Mouse (Mus musculus) thymus, adult 2 months (tissue): ENCODE measurements around the gene Txnrd2. TPM values are rescaled to one million over a fixed set of nuclear protein-coding genes. Genes with fewer than 3 reads are reported as not detected.

ENCODE experiments used
- DNase-seq: peaks from one replicate; pipeline ENCODE4 v3.0.0; 2021
- H3K27ac ChIP-seq: fragments of 200-500 bp; 2 replicates; pipeline ENCODE4 v1.5.1; 2012; ENCODE audit warnings: low read length, control low read depth; ENCODE audit not compliant: control insufficient read depth, insufficient read depth
- H3K27me3 ChIP-seq: fragments of 200-500 bp; 2 replicates; pipeline ENCODE4 v1.6.1; 2012; ENCODE audit warnings: mild to moderate bottlenecking, low read length, moderate library complexity, mixed read lengths; ENCODE audit not compliant: control insufficient read depth, insufficient read depth
- H3K36me3 ChIP-seq: fragments of 200-500 bp; 2 replicates; pipeline ENCODE4 v1.6.1; 2012; ENCODE audit warnings: mild to moderate bottlenecking, low read length, moderate library complexity; ENCODE audit not compliant: control insufficient read depth, insufficient read depth
- H3K4me1 ChIP-seq: fragments of 200-500 bp; replicated peaks from 2 replicates; pipeline ENCODE4 v1.6.1; 2012; ENCODE audit warnings: low read length; ENCODE audit not compliant: control insufficient read depth, insufficient read depth
- H3K4me3 ChIP-seq: fragments of 200-500 bp; 2 replicates; pipeline ENCODE4 v1.5.1; 2012; ENCODE audit warnings: mild to moderate bottlenecking, low read length, control low read depth, moderate library complexity; ENCODE audit not compliant: control insufficient read depth, insufficient read depth
- CTCF ChIP-seq: fragments of 200-500 bp; IDR thresholded peaks from 2 replicates; pipeline ENCODE4 v1.5.1; 2012; ENCODE audit warnings: mild to moderate bottlenecking, control low read depth, low read length, moderate library complexity, borderline replicate concordance; ENCODE audit not compliant: control insufficient read depth, poor library complexity, insufficient read depth; ENCODE audit errors: extremely low read depth
- POLR2A ChIP-seq: fragments of 200-500 bp; IDR thresholded peaks from 2 replicates; pipeline ENCODE4 v1.6.1; 2012; ENCODE audit warnings: mild to moderate bottlenecking, low read length, control low read depth, moderate library complexity; ENCODE audit not compliant: control insufficient read depth, poor library complexity, insufficient read depth; ENCODE audit errors: extremely low read depth
- WGBS: fragments of 180-500 bp; shearing (Covaris S2); methylation state at CpG from one replicate; pipeline ENCODE4 v1.1.7; 2018; 5-methylcytosine and 5-hydroxymethylcytosine counted together
- polyA plus RNA-seq: library from polyadenylated mRNA; depleted of rRNA; stranded (reverse); fragments of >200 nt; gene quantifications from 2 replicates; pipeline ENCODE4 v1.2.3, GENCODE M21; 2012

Txnrd2 gene
- polyA plus RNA-seq, 1 experiment = 10.6 TPM

- TF ChIP-seq CTCF (no peak), POLR2A (no peak)
- Histone ChIP-seq H3K36me3 (peaks cover 6% of the 10 kb centered on the region; the same call in 1 of the 2 replicates), H3K27ac (no peak overlapping the region), H3K27me3 (no peaks in the 10 kb centered on the region), H3K4me3 (no peak overlapping the region), H3K4me1 (no peaks in the 10 kb centered on the region)
- DNase-seq = no peak
- WGBS = 94% methylated on average over 7 of the region's 7 CpGs
Observed at GRCm38 (mm10) chr16:18400472-18401216, 25.5 kb upstream of the Txnrd2 start.

- Histone ChIP-seq H3K36me3 (no peaks in the 10 kb centered on the region; the same call in 1 of the 2 replicates), H3K27me3 (no peaks in the 10 kb centered on the region), H3K4me1 (peaks cover 13% of the 10 kb centered on the region), H3K4me3 (no peak overlapping the region), H3K27ac (no peak overlapping the region)
- DNase-seq = no peak
- 95% methylated on average over 12 of the region's 12 CpGs for WGBS
- no peak for TF ChIP-seq CTCF
Observed at GRCm38 (mm10) chr16:18403285-18403684, 22.9 kb upstream of the Txnrd2 start.

- Histone ChIP-seq H3K36me3 (no peaks in the 10 kb centered on the region; the same call in 1 of the 2 replicates), H3K4me3 (no peak overlapping the region)
Observed at GRCm38 (mm10) chr16:18405091-18405854, 20.9 kb upstream of the Txnrd2 start.

GRCm38 (mm10) chr16:18405876-18406275 lies 20.3 kb upstream of the Txnrd2 start:
- no peak for TF ChIP-seq POLR2A
- TF ChIP-seq CTCF = no peak
- H3K4me3 ChIP-seq = no peak overlapping the region
- no peaks in the 10 kb centered on the region for H3K27me3 ChIP-seq
- 79% methylated on average over 2 of the region's 2 CpGs for WGBS
- DNase-seq = no peak
- H3K4me1 ChIP-seq = peaks cover 13% of the 10 kb centered on the region
- H3K36me3 ChIP-seq = no peaks in the 10 kb centered on the region; the same call in 1 of the 2 replicates
- H3K27ac ChIP-seq = no peak overlapping the region

More at GRCm38 (mm10) chr16:18405091-18405854, 20.9 kb upstream of the Txnrd2 start:
- Histone ChIP-seq H3K27ac (no peak overlapping the region), H3K4me1 (peaks cover 13% of the 10 kb centered on the region), H3K27me3 (no peaks in the 10 kb centered on the region)
- TF ChIP-seq POLR2A (no peak), CTCF (no peak)
- no peak for DNase-seq
- WGBS = 90% methylated on average over 13 of the region's 13 CpGs

- Histone ChIP-seq H3K4me3 (no peak overlapping the region), H3K27me3 (no peaks in the 10 kb centered on the region), H3K4me1 (peaks cover 14% of the 10 kb centered on the region), H3K36me3 (no peaks in the 10 kb centered on the region; the same call in 1 of the 2 replicates), H3K27ac (no peak overlapping the region)
- no peak for TF ChIP-seq POLR2A
- TF ChIP-seq CTCF = peak; percentile 69; the same call in 1 of the 2 replicates
- 29% methylated on average over 2 of the region's 2 CpGs for WGBS
- peak; percentile 61 for DNase-seq
Observed at GRCm38 (mm10) chr16:18406293-18406692, 19.9 kb upstream of the Txnrd2 start.

GRCm38 (mm10) chr16:18407912-18408311 lies 18.3 kb upstream of the Txnrd2 start:
- DNase-seq = no peak
- Histone ChIP-seq H3K4me1 (peaks cover 23% of the 10 kb centered on the region), H3K27me3 (no peaks in the 10 kb centered on the region), H3K27ac (no peak overlapping the region), H3K4me3 (no peak overlapping the region), H3K36me3 (no peaks in the 10 kb centered on the region; the same call in 1 of the 2 replicates)
- TF ChIP-seq POLR2A (no peak), CTCF (no peak)
- WGBS = 84% methylated on average over 7 of the region's 7 CpGs
